Mouse (Mus musculus) ES-E14 (cell line): ENCODE results near the gene Bmx.

ENCODE experiments used
- CHD2 ChIP-seq: IDR thresholded peaks from 2 replicates; pipeline ENCODE4 v1.6.1; 2014; ENCODE audit warnings: mild to moderate bottlenecking, low read depth, low read length, inconsistent platforms
- HCFC1 ChIP-seq: IDR thresholded peaks from 2 replicates; pipeline ENCODE4 v1.6.1; 2012; ENCODE audit warnings: low read length, inconsistent platforms, borderline replicate concordance; ENCODE audit not compliant: insufficient read depth
- ZC3H11A ChIP-seq: IDR thresholded peaks from 2 replicates; pipeline ENCODE4 v1.6.1; 2012; ENCODE audit warnings: low read depth, mild to moderate bottlenecking, inconsistent platforms, low read length, borderline replicate concordance
- ZNF384 ChIP-seq: IDR thresholded peaks from 2 replicates; pipeline ENCODE4 v1.6.1; 2012; ENCODE audit warnings: low read depth, low read length, inconsistent platforms

DNA sequence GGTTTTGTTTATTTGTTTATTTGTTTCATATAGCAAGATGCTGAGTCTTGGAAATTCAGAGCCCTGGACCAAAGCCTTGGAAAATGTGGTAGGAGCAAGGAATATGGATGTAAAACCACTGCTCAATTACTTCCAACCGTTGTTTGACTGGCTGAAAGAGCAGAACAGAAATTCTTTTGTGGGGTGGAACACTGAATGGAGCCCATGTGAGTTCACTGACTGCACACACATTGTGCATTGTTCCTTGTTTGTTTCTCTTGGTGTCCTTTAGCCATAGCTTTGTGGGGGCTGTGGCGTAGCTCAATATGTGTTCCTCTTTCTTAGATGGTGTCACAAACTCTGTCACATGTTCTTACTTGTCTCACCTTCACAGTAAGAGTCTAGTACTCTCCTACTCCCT is 82.2 kb downstream of the Bmx start:
- no peak for TF ChIP-seq HCFC1
- no peak for TF ChIP-seq ZNF384
- TF ChIP-seq CHD2 = no peak
- TF ChIP-seq ZC3H11A = no peak
